Mouse (Mus musculus) mesoderm, embryonic 11.5 days (tissue): ENCODE results near the gene Muc2.
"Not testable (repeated sequence)": the region's sequence is repeated elsewhere in the genome, so short reads cannot be mapped to it uniquely, and the experiment has no call there.

Experiments used
- DNase-seq: peaks from one replicate; pipeline ENCODE4 v3.0.0-alpha.2; 2012; ENCODE audit warnings: low read depth, low spot score

Muc2 gene

GRCm38 (mm10) chr7:141690040-141690439 lies at the start of gene Muc2:
Gene Muc2, plus strand, starts transcription at chr7:141690340.
- DNase-seq, result no peak

- no peak for DNase-seq
Measured at GRCm38 (mm10) chr7:141642375-141642774, 47.8 kb upstream of the Muc2 start.

GRCm38 (mm10) chr7:141643160-141643559 lies 47.0 kb upstream of the Muc2 start:
- peak; percentile 31 for DNase-seq

- DNase-seq, result no peak
Measured at GRCm38 (mm10) chr7:141647083-141647482, 43.1 kb upstream of the Muc2 start.

- no peak for DNase-seq
Measured at GRCm38 (mm10) chr7:141647815-141648214, 42.3 kb upstream of the Muc2 start.

GRCm38 (mm10) chr7:141652191-141652590 lies 37.9 kb upstream of the Muc2 start:
- no peak for DNase-seq

GRCm38 (mm10) chr7:141660346-141660745 lies 29.8 kb upstream of the Muc2 start:
- no peak for DNase-seq

- DNase-seq, result no peak
Measured at GRCm38 (mm10) chr7:141661481-141661880, 28.7 kb upstream of the Muc2 start.

GRCm38 (mm10) chr7:141662223-141662622 lies 27.9 kb upstream of the Muc2 start:
- no peak for DNase-seq

GRCm38 (mm10) chr7:141666190-141666589 lies 23.9 kb upstream of the Muc2 start:
- peak; percentile 47 for DNase-seq

- not testable (repeated sequence) for DNase-seq
Measured at GRCm38 (mm10) chr7:141669097-141669496, 21.0 kb upstream of the Muc2 start.

- no peak for DNase-seq
Measured at GRCm38 (mm10) chr7:141670999-141671398, 19.1 kb upstream of the Muc2 start.

- DNase-seq, result no peak
Measured at GRCm38 (mm10) chr7:141671626-141672291, 18.4 kb upstream of the Muc2 start.

- DNase-seq, result no peak
Measured at GRCm38 (mm10) chr7:141678922-141679321, 11.2 kb upstream of the Muc2 start.

- peak; percentile 12 for DNase-seq
Measured at GRCm38 (mm10) chr7:141687330-141687729, 2.8 kb upstream of the Muc2 start.

- DNase-seq, result peak; percentile 23
Measured at GRCm38 (mm10) chr7:141693591-141694273, 3.6 kb downstream of the Muc2 start.

- no peak for DNase-seq
Measured at GRCm38 (mm10) chr7:141694274-141694639, 4.1 kb downstream of the Muc2 start.

- DNase-seq, result no peak
Measured at GRCm38 (mm10) chr7:141696538-141696937, 6.4 kb downstream of the Muc2 start.

- no peak for DNase-seq
Measured at GRCm38 (mm10) chr7:141699556-141700220, 9.5 kb downstream of the Muc2 start.

GRCm38 (mm10) chr7:141747451-141748100 lies 57.4 kb downstream of the Muc2 start:
- DNase-seq, result no peak

GRCm38 (mm10) chr7:141752513-141752912 lies 62.4 kb downstream of the Muc2 start:
- DNase-seq, result no peak

- DNase-seq, result peak; percentile 80
Measured at GRCm38 (mm10) chr7:141755831-141756230, 65.7 kb downstream of the Muc2 start.
